Comparison of ENCODE assay signal across 21 mouse cellular contexts in the genomic region with DNA sequence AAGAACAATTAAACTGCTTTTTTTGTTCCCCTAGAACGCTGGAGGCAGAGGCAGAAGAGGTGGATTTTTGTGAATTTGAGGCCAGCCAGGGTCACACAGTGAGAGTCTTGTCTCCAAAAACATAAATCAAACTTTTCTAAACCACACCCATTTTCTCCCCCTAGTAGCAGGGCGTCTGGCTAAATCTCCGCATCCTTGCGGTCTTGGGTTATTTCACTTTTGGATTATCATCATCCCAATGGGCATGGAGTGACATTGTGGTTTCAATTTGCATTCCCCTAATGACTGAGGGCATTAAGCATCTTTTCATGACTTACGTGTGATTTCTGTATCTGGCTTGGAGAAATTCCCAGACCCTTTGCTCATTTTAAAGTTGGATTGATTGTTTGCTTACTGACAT. TPM values are rescaled to one million over a fixed set of nuclear protein-coding genes. Genes with fewer than 3 reads are reported as not detected.
DNase-seq lines count a peak whose midpoint lies in the region; TF ChIP-seq lines count a peak whose summit lies in the region.
"Had no signal": no experiment of that assay in that cellular context is flagged by ENCODE, and none has a peak within 500 bp of the region (broad histone marks: within the 10 kb centered on the region; RNA-seq: fewer than 3 reads in every experiment).

No protein-coding gene starts in this region.

- H3K4me3 ChIP-seq in embryonic fibroblast, embryonic 13.5 days (ENCODE audit: insufficient read depth, low read length) = no peak overlapping the region
- H3K4me3 ChIP-seq: embryonic facial prominence, embryonic 13.5 days; forebrain, embryonic 12.5 days; forebrain, embryonic 15.5 days; heart, adult 2 months had no signal

- H3K4me1 ChIP-seq in embryonic fibroblast, embryonic 13.5 days (ENCODE audit: control insufficient read depth, insufficient read depth, low read length) = no peaks in the 10 kb centered on the region
- H3K4me1 ChIP-seq: embryonic facial prominence, embryonic 13.5 days; forebrain, embryonic 12.5 days; forebrain, embryonic 15.5 days had no signal

- peak overlapping the region; percentile 82 for H3K27ac ChIP-seq in embryonic fibroblast, embryonic 13.5 days (ENCODE audit: insufficient read depth, low read length)
- H3K27ac ChIP-seq: embryonic facial prominence, embryonic 13.5 days; forebrain, embryonic 12.5 days; forebrain, embryonic 15.5 days; heart, adult 2 months; hindbrain, embryonic 14.5 days; hindbrain, postnatal 0 days had no signal

- DNase-seq in heart, adult 11 months = peak; percentile 7
- no peak for DNase-seq in heart, postnatal 36 days
- peak; percentile 11 for DNase-seq in Muller cell, postnatal 12 days (ENCODE audit: inconsistent ontology term)
- no peak for DNase-seq in adrenal gland, postnatal 36 days
- DNase-seq in adrenal gland, adult 18-20 months (ENCODE audit: low spot score in 2 of 2) = no peak
- DNase-seq in kidney, postnatal 25 days = no peak
- DNase-seq: adrenal gland, postnatal 10 days; cerebellum, adult 11 months; cerebellum, adult 2 months; cerebellum, adult 9-11 months; cerebellum, postnatal 25 days; gastrocnemius, postnatal 25 days; heart, adult 2 months; heart, postnatal 4 days; kidney, adult 18-20 months had no signal

- TF ChIP-seq CTCF in embryonic fibroblast, embryonic 13.5 days (IDR thresholded peaks at IDR 0.05; ENCODE audit: borderline replicate concordance, insufficient read depth, low read length) = no peak

- intact Hi-C loops in heart, postnatal 36 days (cut with DNase I) = no loop called here

- no peak for TF ChIP-seq POLR2A in embryonic fibroblast, embryonic 13.5 days (IDR thresholded peaks at IDR 0.05; ENCODE audit: low read depth, low read length)

RNA-seq across cellular contexts. Expression of a gene that starts 38.3 kb away (rescaled TPM):
- 10 to 100 TPM; 44.5 to 50.8 TPM for total RNA-seq in heart, postnatal 36 days (2021)
- polyA plus RNA-seq in embryonic fibroblast, embryonic 13.5 days (2011; ENCODE audit: insufficient read length, low read depth, missing spikeins) = 92.8 and 113 TPM in 2 replicates
- 10 to 100 TPM; 56.0 to 60.3 TPM for total RNA-seq in adrenal gland, postnatal 36 days (2021)
- 10 to 100 TPM; 54.9 to 55.6 TPM for total RNA-seq in adrenal gland, adult 18-20 months (2021)

RNA-seq across cellular contexts. Expression of a gene that starts 38.6 kb away (rescaled TPM):
- 10 to 100 TPM; 16.8 to 18.4 TPM for total RNA-seq in heart, postnatal 36 days (2021)
- polyA plus RNA-seq in embryonic fibroblast, embryonic 13.5 days (2011; ENCODE audit: insufficient read length, low read depth, missing spikeins) = 21.1 and 22.1 TPM in 2 replicates
- total RNA-seq in adrenal gland, postnatal 36 days (2021) = 10 to 100 TPM; 23.8 to 26.0 TPM
- total RNA-seq in adrenal gland, adult 18-20 months (2021) = 10 to 100 TPM; 24.5 to 28.7 TPM

RNA-seq across cellular contexts. Expression of a gene that starts 51.4 kb away (rescaled TPM):
- total RNA-seq in heart, postnatal 36 days (2021) = 100 to 1,000 TPM; 226 to 228 TPM
- polyA plus RNA-seq in embryonic fibroblast, embryonic 13.5 days (2011; ENCODE audit: insufficient read length, low read depth, missing spikeins) = 163 and 168 TPM in 2 replicates
- total RNA-seq in adrenal gland, postnatal 36 days (2021) = 100 to 1,000 TPM; 231 to 240 TPM
- total RNA-seq in adrenal gland, adult 18-20 months (2021) = 100 to 1,000 TPM; 195 to 219 TPM

Comparison
In these comparisons a context has a peak if more than half of its experiments do, and no peak if none do; other contexts are left out.
1. DNase-seq: peak in heart, adult 11 months (single experiment) and Muller cell, postnatal 12 days (single experiment); none in heart, postnatal 36 days (0 of 2), adrenal gland, postnatal 36 days (0 of 2), adrenal gland, adult 18-20 months (0 of 2) and kidney, postnatal 25 days (0 of 2).